Mouse (Mus musculus): ENCODE results near the gene E2f1. TPM values are rescaled to one million over a fixed set of nuclear protein-coding genes. Genes with fewer than 3 reads are reported as not detected.

Gene E2f1
- polyA plus RNA-seq, 1 experiment from 2014 or later: 5.0 TPM

- no peak for ATAC-seq
These were observed 6.0 kb downstream of the E2f1 start for GRCm38 (mm10) chr2:154563612-154564170.

GRCm38 (mm10) chr2:154558264-154559039 lies 11.2 kb downstream of the E2f1 start, which contains the start of gene Necab3:
Necab3 (minus strand) TSS chr2:154558890.
- ATAC-seq: peak; percentile 70
- peak within 1 kb of the TSS; percentile 83 for H3K4me2 ChIP-seq (ENCODE audit: low read length)
- peak within 1 kb of the TSS; percentile 49 for H3K4me3 ChIP-seq (ENCODE audit: low read length)
- H3K9ac ChIP-seq (ENCODE audit: low read depth, low read length): peak within 1 kb of the TSS; percentile 72
- peaks cover 22% of the 10 kb centered on the region for H3K4me1 ChIP-seq (ENCODE audit: control insufficient read depth, insufficient read depth, low read depth, low read length)
- no peaks in the 10 kb centered on the region for H3K36me3 ChIP-seq (ENCODE audit: control insufficient read depth, insufficient read depth, low read length)
- 4% methylated on average over 31 of the region's 34 CpGs for WGBS
- no peaks in the 10 kb centered on the region for H3K27me3 ChIP-seq (replicated peaks; ENCODE audit: control insufficient read depth, insufficient read depth, low read length)
- H3K27ac ChIP-seq (ENCODE audit: low read depth, low read length): peak within 1 kb of the TSS; percentile 58
- H3K9me3 ChIP-seq (ENCODE audit: control insufficient read depth, low read length): no peaks in the 10 kb centered on the region

More at GRCm38 (mm10) chr2:154563612-154564170, 6.0 kb downstream of the E2f1 start:
- no peak overlapping the region for H3K27ac ChIP-seq (ENCODE audit: low read depth, low read length)
- no peak overlapping the region for H3K4me3 ChIP-seq (ENCODE audit: low read length)
- 89% methylated on average over 16 of the region's 22 CpGs for WGBS
- H3K9ac ChIP-seq (ENCODE audit: low read depth, low read length): no peak overlapping the region
- H3K27me3 ChIP-seq (replicated peaks; ENCODE audit: control insufficient read depth, insufficient read depth, low read length): no peaks in the 10 kb centered on the region
- H3K36me3 ChIP-seq (ENCODE audit: control insufficient read depth, insufficient read depth, low read length): no peaks in the 10 kb centered on the region
- peaks cover 14% of the 10 kb centered on the region for H3K4me1 ChIP-seq (ENCODE audit: control insufficient read depth, insufficient read depth, low read depth, low read length)
- H3K4me2 ChIP-seq (ENCODE audit: low read length): no peak overlapping the region
- no peaks in the 10 kb centered on the region for H3K9me3 ChIP-seq (ENCODE audit: control insufficient read depth, low read length)

- no peak overlapping the region for H3K4me3 ChIP-seq (ENCODE audit: low read length)
- no peaks in the 10 kb centered on the region for H3K9me3 ChIP-seq (ENCODE audit: control insufficient read depth, low read length)
- peak overlapping the region; percentile 3; the same call in 1 of the 2 replicates for H3K9ac ChIP-seq (ENCODE audit: low read depth, low read length)
- H3K27me3 ChIP-seq (replicated peaks; ENCODE audit: control insufficient read depth, insufficient read depth, low read length): no peaks in the 10 kb centered on the region
- 50% methylated on average over 5 of the region's 5 CpGs for WGBS
- ATAC-seq: no peak
- peak overlapping the region; percentile 83 for H3K4me2 ChIP-seq (ENCODE audit: low read length)
- H3K36me3 ChIP-seq (ENCODE audit: control insufficient read depth, insufficient read depth, low read length): no peaks in the 10 kb centered on the region
- H3K27ac ChIP-seq (ENCODE audit: low read depth, low read length): no peak overlapping the region
- peaks cover 26% of the 10 kb centered on the region for H3K4me1 ChIP-seq (ENCODE audit: control insufficient read depth, insufficient read depth, low read depth, low read length)
These were observed 12.4 kb downstream of the E2f1 start for GRCm38 (mm10) chr2:154557184-154557832.

DNA sequence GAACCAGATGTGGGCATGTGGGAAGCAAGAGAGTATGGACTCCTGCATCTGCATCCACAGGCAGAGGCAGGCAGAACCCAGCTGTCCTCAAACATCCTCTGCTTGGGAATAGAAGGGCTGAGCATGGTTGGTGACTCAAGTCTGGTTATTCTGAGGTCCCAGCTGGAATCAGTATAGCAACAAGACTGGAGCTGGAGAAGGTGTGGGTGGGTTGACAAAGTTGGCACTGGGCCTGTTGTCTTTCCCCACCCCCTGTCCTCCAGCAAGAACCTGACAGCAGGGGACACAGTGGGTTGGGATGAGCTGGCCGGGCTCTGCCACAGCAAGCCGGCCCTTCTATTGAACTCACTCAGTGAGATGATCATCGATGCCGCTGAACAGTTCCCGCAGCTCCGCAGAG lies 14.5 kb downstream of the E2f1 start:
- Histone ChIP-seq H3K27me3 (replicated peaks; ENCODE audit: control insufficient read depth, insufficient read depth, low read length) (no peaks in the 10 kb centered on the region; the same call in 1 of the 2 replicates), H3K9me3 (ENCODE audit: control insufficient read depth, low read length) (no peaks in the 10 kb centered on the region), H3K4me3 (ENCODE audit: low read length) (no peak overlapping the region), H3K36me3 (ENCODE audit: control insufficient read depth, insufficient read depth, low read length) (no peaks in the 10 kb centered on the region), H3K4me2 (ENCODE audit: low read length) (no peak overlapping the region), H3K9ac (ENCODE audit: low read depth, low read length) (no peak overlapping the region), H3K4me1 (ENCODE audit: control insufficient read depth, insufficient read depth, low read depth, low read length) (peaks cover 33% of the 10 kb centered on the region), H3K27ac (ENCODE audit: low read depth, low read length) (no peak overlapping the region)
- ATAC-seq: no peak
- 64% methylated on average over 6 of the region's 6 CpGs for WGBS

DNA sequence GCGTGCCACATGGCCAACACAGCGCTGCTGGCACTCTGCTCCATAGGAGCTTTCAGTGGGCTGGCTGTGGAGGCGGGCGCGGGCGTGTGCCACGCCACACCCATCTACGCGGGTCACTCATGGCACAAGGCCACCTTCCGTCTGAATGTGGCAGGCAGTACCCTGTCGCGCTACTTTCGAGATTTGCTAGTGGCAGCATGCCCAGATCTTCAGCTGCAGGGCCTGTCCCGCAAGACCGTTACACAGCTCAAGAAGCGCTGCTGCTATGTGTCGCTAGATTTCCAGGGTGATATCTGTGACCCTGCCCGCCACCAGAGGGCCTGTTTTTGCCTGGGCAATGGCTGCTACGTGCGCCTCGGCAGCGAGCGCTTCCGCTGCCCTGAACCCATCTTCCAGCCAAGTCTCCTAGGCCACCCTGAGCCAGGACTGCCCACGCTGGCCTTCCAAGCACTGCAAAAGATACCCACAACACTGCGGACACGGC lies 17.2 kb downstream of the E2f1 start:
- peak; percentile 73 for ATAC-seq
- no peaks in the 10 kb centered on the region for H3K9me3 ChIP-seq (ENCODE audit: control insufficient read depth, low read length)
- no peaks in the 10 kb centered on the region; the same call in 1 of the 2 replicates for H3K27me3 ChIP-seq (replicated peaks; ENCODE audit: control insufficient read depth, insufficient read depth, low read length)
- H3K27ac ChIP-seq (ENCODE audit: low read depth, low read length): peak overlapping the region; percentile 65
- H3K4me3 ChIP-seq (ENCODE audit: low read length): no peak overlapping the region
- WGBS: 21% methylated on average over 27 of the region's 27 CpGs
- peaks cover 28% of the 10 kb centered on the region for H3K4me1 ChIP-seq (ENCODE audit: control insufficient read depth, insufficient read depth, low read depth, low read length)
- H3K4me2 ChIP-seq (ENCODE audit: low read length): peak overlapping the region; percentile 42
- H3K9ac ChIP-seq (ENCODE audit: low read depth, low read length): peak overlapping the region; percentile 29
- no peaks in the 10 kb centered on the region for H3K36me3 ChIP-seq (ENCODE audit: control insufficient read depth, insufficient read depth, low read length)

- 35% methylated on average over 21 of the region's 21 CpGs for WGBS
- H3K4me3 ChIP-seq (ENCODE audit: low read length): no peak overlapping the region
- peak overlapping the region; percentile 29 for H3K9ac ChIP-seq (ENCODE audit: low read depth, low read length)
- no peaks in the 10 kb centered on the region; the same call in 1 of the 2 replicates for H3K27me3 ChIP-seq (replicated peaks; ENCODE audit: control insufficient read depth, insufficient read depth, low read length)
- peak overlapping the region; percentile 65; the same call in 1 of the 2 replicates for H3K27ac ChIP-seq (ENCODE audit: low read depth, low read length)
- H3K9me3 ChIP-seq (ENCODE audit: control insufficient read depth, low read length): no peaks in the 10 kb centered on the region
- peak overlapping the region; percentile 42 for H3K4me2 ChIP-seq (ENCODE audit: low read length)
- ATAC-seq: no peak
- H3K36me3 ChIP-seq (ENCODE audit: control insufficient read depth, insufficient read depth, low read length): no peaks in the 10 kb centered on the region
- H3K4me1 ChIP-seq (ENCODE audit: control insufficient read depth, insufficient read depth, low read depth, low read length): peaks cover 23% of the 10 kb centered on the region
These were observed 17.8 kb downstream of the E2f1 start for GRCm38 (mm10) chr2:154551927-154552326.

DNA sequence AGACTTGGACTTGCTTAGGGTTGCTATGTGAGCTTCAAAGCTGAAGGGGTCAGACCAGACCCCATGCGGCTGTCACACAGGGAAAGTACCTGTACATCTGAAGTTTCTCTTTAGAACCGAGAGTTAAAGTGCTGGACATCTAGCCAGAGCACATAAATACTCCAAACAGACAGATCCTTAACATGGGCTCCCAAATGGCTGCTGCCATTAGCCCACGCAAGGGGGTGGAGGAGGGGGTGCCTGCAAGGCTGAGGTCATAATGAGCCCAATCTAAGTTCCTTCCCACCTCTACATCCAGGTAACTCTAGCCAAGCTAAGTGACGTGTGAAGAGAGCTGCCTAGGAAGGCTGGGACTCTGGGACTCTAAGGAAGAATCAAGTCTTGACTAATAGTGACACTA lies 18.2 kb downstream of the E2f1 start, which contains the start of gene Actl10:
Gene Actl10, plus strand, starts transcription at position 301 of the 400 bp plus-strand sequence.
- Histone ChIP-seq H3K4me1 (ENCODE audit: control insufficient read depth, insufficient read depth, low read depth, low read length) (peaks cover 22% of the 10 kb centered on the region), H3K9ac (ENCODE audit: low read depth, low read length) (peak within 1 kb of the TSS; percentile 29), H3K4me3 (ENCODE audit: low read length) (no peak within 1 kb of the TSS), H3K27ac (ENCODE audit: low read depth, low read length) (peak within 1 kb of the TSS; percentile 65), H3K36me3 (ENCODE audit: control insufficient read depth, insufficient read depth, low read length) (no peaks in the 10 kb centered on the region), H3K4me2 (ENCODE audit: low read length) (peak within 1 kb of the TSS; percentile 42), H3K9me3 (ENCODE audit: control insufficient read depth, low read length) (no peaks in the 10 kb centered on the region), H3K27me3 (replicated peaks; ENCODE audit: control insufficient read depth, insufficient read depth, low read length) (no peaks in the 10 kb centered on the region; the same call in 1 of the 2 replicates)
- no peak for ATAC-seq
- WGBS: 80% methylated on average over 4 of the region's 4 CpGs

- Histone ChIP-seq H3K4me3 (ENCODE audit: low read length) (no peak overlapping the region), H3K27ac (ENCODE audit: low read depth, low read length) (no peak overlapping the region)
- 67% methylated on average over 2 of the region's 2 CpGs for WGBS
These were observed 18.8 kb downstream of the E2f1 start for GRCm38 (mm10) chr2:154550937-154551336.

GRCm38 (mm10) chr2:154549886-154550189 lies 19.9 kb downstream of the E2f1 start:
- Histone ChIP-seq H3K9me3 (ENCODE audit: control insufficient read depth, low read length) (no peaks in the 10 kb centered on the region), H3K9ac (ENCODE audit: low read depth, low read length) (peak overlapping the region; percentile 75), H3K36me3 (ENCODE audit: control insufficient read depth, insufficient read depth, low read length) (0 out of 2 replicates have a peak, but pooled peaks cover 2% of the 10 kb centered on the region), H3K4me1 (ENCODE audit: control insufficient read depth, insufficient read depth, low read depth, low read length) (peaks cover 22% of the 10 kb centered on the region), H3K27ac (ENCODE audit: low read depth, low read length) (no peak overlapping the region), H3K27me3 (replicated peaks; ENCODE audit: control insufficient read depth, insufficient read depth, low read length) (no peaks in the 10 kb centered on the region; the same call in 1 of the 2 replicates), H3K4me3 (ENCODE audit: low read length) (peak overlapping the region; percentile 50), H3K4me2 (ENCODE audit: low read length) (peak overlapping the region; percentile 88)
- ATAC-seq: no peak
- 17% methylated on average over 13 of the region's 20 CpGs for WGBS

More at GRCm38 (mm10) chr2:154550937-154551336, 18.8 kb downstream of the E2f1 start:
- Histone ChIP-seq H3K4me2 (ENCODE audit: low read length) (no peak overlapping the region), H3K9ac (ENCODE audit: low read depth, low read length) (no peak overlapping the region), H3K27me3 (replicated peaks; ENCODE audit: control insufficient read depth, insufficient read depth, low read length) (no peaks in the 10 kb centered on the region; the same call in 1 of the 2 replicates), H3K4me1 (ENCODE audit: control insufficient read depth, insufficient read depth, low read depth, low read length) (peaks cover 22% of the 10 kb centered on the region), H3K9me3 (ENCODE audit: control insufficient read depth, low read length) (no peaks in the 10 kb centered on the region), H3K36me3 (ENCODE audit: control insufficient read depth, insufficient read depth, low read length) (0 out of 2 replicates have a peak, but pooled peaks cover under 1% of the 10 kb centered on the region)
- no peak for ATAC-seq
